Mouse (Mus musculus): ENCODE measurements around the gene Klf13. TPM values are rescaled to one million over a fixed set of nuclear protein-coding genes. Genes with fewer than 3 reads are reported as not detected.

Gene Klf13
- polyA plus RNA-seq, 1 experiment = 58.7 TPM

- H3K4me3 ChIP-seq (replicated peaks; ENCODE audit: control insufficient read depth, low read depth, low read length) = no peak overlapping the region
- no peak for TF ChIP-seq CTCF (IDR thresholded peaks at IDR 0.05; ENCODE audit: control insufficient read depth, insufficient read depth, low read length)
- TF ChIP-seq POLR2A (IDR thresholded peaks at IDR 0.05; ENCODE audit: borderline replicate concordance, control insufficient read depth, low read depth, low read length) = no peak
- peaks cover 21% of the 10 kb centered on the region; the same call in 1 of the 2 replicates for H3K4me1 ChIP-seq (ENCODE audit: control insufficient read depth, insufficient read depth, low read length)
- WGBS = 71% methylated on average over 2 of the region's 2 CpGs
- peak overlapping the region; percentile 41; the same call in 1 of the 2 replicates for H3K27ac ChIP-seq (ENCODE audit: control insufficient read depth, insufficient read depth, low read depth, low read length, poor library complexity)
These were observed 33.5 kb downstream of the Klf13 start for GRCm38 (mm10) chr7:63905190-63905589.

DNA sequence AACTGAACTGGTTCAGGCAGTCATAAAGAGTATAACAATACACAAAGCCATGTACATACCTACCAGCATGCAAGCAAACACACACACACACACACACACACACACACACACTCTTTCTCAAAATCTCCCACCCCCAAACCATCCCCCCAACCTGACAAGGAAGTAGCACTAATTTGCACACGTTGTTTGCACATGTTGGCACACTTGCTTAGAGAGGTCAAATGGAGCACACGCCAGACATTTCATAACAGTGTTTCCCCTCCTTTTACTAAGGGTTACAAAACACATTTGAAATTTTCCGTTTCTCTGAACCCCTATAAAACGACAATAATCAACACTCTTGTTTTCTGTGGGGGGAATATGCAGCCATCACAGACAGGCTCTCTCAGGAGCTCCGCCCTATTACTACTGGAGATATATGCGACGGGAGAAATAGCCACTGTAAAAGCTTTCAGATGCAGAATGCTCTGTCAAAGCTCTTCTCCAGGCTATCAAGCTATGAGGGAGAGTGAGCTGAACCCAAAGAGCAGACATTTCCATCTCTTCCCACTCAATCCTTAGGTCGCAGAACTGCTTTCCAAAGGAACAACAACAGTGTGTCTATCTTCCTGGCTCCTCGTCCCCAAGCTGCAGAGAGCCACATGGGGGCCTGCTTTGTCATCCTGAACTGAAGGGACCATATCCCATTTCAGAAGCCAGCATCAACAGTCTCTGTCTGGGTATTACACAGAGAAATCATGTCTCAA lies 34.9 kb downstream of the Klf13 start:
- no peak for TF ChIP-seq CTCF (IDR thresholded peaks at IDR 0.05; ENCODE audit: control insufficient read depth, insufficient read depth, low read length)
- TF ChIP-seq POLR2A (IDR thresholded peaks at IDR 0.05; ENCODE audit: borderline replicate concordance, control insufficient read depth, low read depth, low read length) = no peak
- H3K27ac ChIP-seq (ENCODE audit: control insufficient read depth, insufficient read depth, low read depth, low read length, poor library complexity) = peak overlapping the region; percentile 83
- WGBS = 25% methylated on average over 9 of the region's 9 CpGs
- no peak overlapping the region for H3K4me3 ChIP-seq (replicated peaks; ENCODE audit: control insufficient read depth, low read depth, low read length)
- peaks cover 21% of the 10 kb centered on the region; the same call in 1 of the 2 replicates for H3K4me1 ChIP-seq (ENCODE audit: control insufficient read depth, insufficient read depth, low read length)

GRCm38 (mm10) chr7:63902604-63903210 lies 36.0 kb downstream of the Klf13 start:
- TF ChIP-seq POLR2A (IDR thresholded peaks at IDR 0.05; ENCODE audit: borderline replicate concordance, control insufficient read depth, low read depth, low read length) (no peak), CTCF (IDR thresholded peaks at IDR 0.05; ENCODE audit: control insufficient read depth, insufficient read depth, low read length) (no peak)
- Histone ChIP-seq H3K27ac (ENCODE audit: control insufficient read depth, insufficient read depth, low read depth, low read length, poor library complexity) (peak overlapping the region; percentile 46), H3K4me3 (replicated peaks; ENCODE audit: control insufficient read depth, low read depth, low read length) (no peak overlapping the region), H3K4me1 (ENCODE audit: control insufficient read depth, insufficient read depth, low read length) (peaks cover 23% of the 10 kb centered on the region)
- WGBS = 52% methylated on average over 3 of the region's 3 CpGs

- Histone ChIP-seq H3K4me3 (replicated peaks; ENCODE audit: control insufficient read depth, low read depth, low read length) (no peak overlapping the region), H3K4me1 (ENCODE audit: control insufficient read depth, insufficient read depth, low read length) (peaks cover 26% of the 10 kb centered on the region), H3K27ac (ENCODE audit: control insufficient read depth, insufficient read depth, low read depth, low read length, poor library complexity) (peak overlapping the region; percentile 40)
- 81% methylated on average over 3 of the region's 3 CpGs for WGBS
- TF ChIP-seq CTCF (IDR thresholded peaks at IDR 0.05; ENCODE audit: control insufficient read depth, insufficient read depth, low read length) = no peak
- no peak for TF ChIP-seq POLR2A (IDR thresholded peaks at IDR 0.05; ENCODE audit: borderline replicate concordance, control insufficient read depth, low read depth, low read length)
These were observed 36.8 kb downstream of the Klf13 start for GRCm38 (mm10) chr7:63901942-63902341.

DNA sequence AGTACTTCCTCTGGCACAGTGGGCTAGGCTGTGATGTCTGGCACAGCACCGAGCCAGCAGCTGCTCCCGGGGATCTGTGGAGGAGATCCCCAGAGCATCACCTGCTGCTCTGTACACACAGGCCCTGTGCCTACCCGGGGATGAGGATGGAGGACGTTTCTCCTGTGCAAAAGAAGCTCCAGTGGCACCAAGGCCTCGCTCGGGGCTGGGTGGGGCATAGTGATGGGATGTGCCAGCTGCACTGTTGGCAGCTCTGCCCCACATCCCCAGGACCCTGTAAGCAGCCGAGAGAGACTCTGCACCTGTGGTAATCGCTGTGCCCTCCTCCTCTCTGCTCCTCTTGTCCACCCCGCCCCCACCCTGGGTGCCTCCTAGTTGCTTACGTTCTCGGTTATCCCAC lies 37.4 kb downstream of the Klf13 start:
- H3K27ac ChIP-seq (ENCODE audit: control insufficient read depth, insufficient read depth, low read depth, low read length, poor library complexity) = peak overlapping the region; percentile 40

DNA sequence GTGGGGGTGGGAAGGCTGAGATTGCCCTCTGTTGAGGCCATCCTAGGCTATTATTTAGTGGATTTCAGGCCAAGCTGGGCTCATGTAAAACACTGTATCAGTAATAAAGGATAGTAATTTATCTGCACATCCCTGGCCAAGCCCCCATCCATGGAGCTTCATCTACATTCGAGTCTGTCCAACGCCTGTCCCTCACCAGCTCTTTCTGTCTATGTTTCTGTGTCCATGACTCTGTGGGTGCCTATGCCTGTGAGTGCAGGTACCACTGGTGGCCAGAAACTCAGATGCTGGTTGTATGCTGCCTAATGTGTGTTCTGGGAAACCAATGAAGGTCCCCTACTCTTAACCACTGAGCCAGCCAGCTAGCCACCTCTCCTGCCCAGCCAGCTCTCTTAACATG lies 38.3 kb downstream of the Klf13 start:
- WGBS = 82% methylated on average over 2 of the region's 2 CpGs
- Histone ChIP-seq H3K4me1 (ENCODE audit: control insufficient read depth, insufficient read depth, low read length) (peaks cover 25% of the 10 kb centered on the region), H3K4me3 (replicated peaks; ENCODE audit: control insufficient read depth, low read depth, low read length) (no peak overlapping the region), H3K27ac (ENCODE audit: control insufficient read depth, insufficient read depth, low read depth, low read length, poor library complexity) (no peak overlapping the region)
- TF ChIP-seq POLR2A (IDR thresholded peaks at IDR 0.05; ENCODE audit: borderline replicate concordance, control insufficient read depth, low read depth, low read length) = no peak
- no peak for TF ChIP-seq CTCF (IDR thresholded peaks at IDR 0.05; ENCODE audit: control insufficient read depth, insufficient read depth, low read length)

More for the DNA sequence above, 37.4 kb downstream of the Klf13 start:
- TF ChIP-seq POLR2A (IDR thresholded peaks at IDR 0.05; ENCODE audit: borderline replicate concordance, control insufficient read depth, low read depth, low read length) = no peak
- TF ChIP-seq CTCF (IDR thresholded peaks at IDR 0.05; ENCODE audit: control insufficient read depth, insufficient read depth, low read length) = no peak
- WGBS = 69% methylated on average over 11 of the region's 11 CpGs
- H3K4me1 ChIP-seq (ENCODE audit: control insufficient read depth, insufficient read depth, low read length) = peaks cover 25% of the 10 kb centered on the region
- H3K4me3 ChIP-seq (replicated peaks; ENCODE audit: control insufficient read depth, low read depth, low read length) = no peak overlapping the region

GRCm38 (mm10) chr7:63899925-63900324 lies 38.8 kb downstream of the Klf13 start:
- H3K4me1 ChIP-seq (ENCODE audit: control insufficient read depth, insufficient read depth, low read length) = peaks cover 22% of the 10 kb centered on the region
- no peak overlapping the region for H3K27ac ChIP-seq (ENCODE audit: control insufficient read depth, insufficient read depth, low read depth, low read length, poor library complexity)
- 81% methylated on average over 8 of the region's 8 CpGs for WGBS
- TF ChIP-seq CTCF (IDR thresholded peaks at IDR 0.05; ENCODE audit: control insufficient read depth, insufficient read depth, low read length) (no peak), POLR2A (IDR thresholded peaks at IDR 0.05; ENCODE audit: borderline replicate concordance, control insufficient read depth, low read depth, low read length) (no peak)
- H3K4me3 ChIP-seq (replicated peaks; ENCODE audit: control insufficient read depth, low read depth, low read length) = no peak overlapping the region

GRCm38 (mm10) chr7:63898201-63898600 lies 40.5 kb downstream of the Klf13 start:
- TF ChIP-seq CTCF (IDR thresholded peaks at IDR 0.05; ENCODE audit: control insufficient read depth, insufficient read depth, low read length) (no peak), POLR2A (IDR thresholded peaks at IDR 0.05; ENCODE audit: borderline replicate concordance, control insufficient read depth, low read depth, low read length) (no peak)
- peaks cover 22% of the 10 kb centered on the region for H3K4me1 ChIP-seq (ENCODE audit: control insufficient read depth, insufficient read depth, low read length)
- H3K27ac ChIP-seq (ENCODE audit: control insufficient read depth, insufficient read depth, low read depth, low read length, poor library complexity) = peak overlapping the region; percentile 37
- H3K4me3 ChIP-seq (replicated peaks; ENCODE audit: control insufficient read depth, low read depth, low read length) = no peak overlapping the region
- 60% methylated on average over 6 of the region's 6 CpGs for WGBS
